Mouse (Mus musculus) retina, embryonic 14.5 days (tissue): ENCODE measurements around the gene Pfdn4.

Experiments used
- DNase-seq: peaks from one replicate; pipeline ENCODE4 v3.0.0-alpha.2; 2015; ENCODE audit warnings: low spot score

The Pfdn4 gene

DNA sequence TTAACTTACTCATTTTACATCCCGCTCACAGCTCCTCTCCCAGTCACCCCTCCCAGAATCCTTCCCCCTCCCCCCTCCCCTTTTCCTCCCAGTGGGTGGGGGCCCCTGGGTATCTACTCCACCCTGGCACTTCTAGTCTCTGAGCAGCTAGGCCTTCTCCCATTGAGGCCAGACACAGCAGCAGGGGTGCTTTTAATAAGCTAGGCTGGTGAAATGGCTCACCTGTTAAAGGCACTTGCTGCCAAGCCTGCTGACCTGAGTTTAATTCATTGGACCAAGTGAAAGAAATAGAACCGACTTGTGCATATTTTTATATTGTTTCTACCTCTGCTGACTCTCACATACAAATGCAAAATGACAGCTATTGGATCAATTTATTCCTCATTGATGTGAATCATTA, 52.9 kb downstream of the Pfdn4 start:
- no peak for DNase-seq

DNA sequence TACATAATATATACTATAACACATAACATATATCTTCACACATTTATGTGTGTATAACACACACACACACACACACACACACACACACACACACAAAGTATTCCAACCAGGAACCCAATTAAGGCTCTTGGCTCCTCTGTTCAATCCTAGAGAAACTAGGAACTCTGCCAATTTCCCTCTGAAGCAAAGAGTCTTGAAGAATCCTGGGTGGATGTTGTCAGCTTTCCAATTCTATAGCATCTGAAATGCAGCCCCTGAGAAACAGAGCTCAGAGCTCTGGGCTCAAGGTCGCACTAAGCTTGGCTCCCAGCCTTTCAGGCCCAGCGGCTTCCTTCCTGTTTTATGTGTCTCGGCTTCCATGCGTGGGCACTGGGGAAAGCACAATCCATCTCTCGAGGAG, 54.0 kb downstream of the Pfdn4 start:
- DNase-seq = no peak

DNA sequence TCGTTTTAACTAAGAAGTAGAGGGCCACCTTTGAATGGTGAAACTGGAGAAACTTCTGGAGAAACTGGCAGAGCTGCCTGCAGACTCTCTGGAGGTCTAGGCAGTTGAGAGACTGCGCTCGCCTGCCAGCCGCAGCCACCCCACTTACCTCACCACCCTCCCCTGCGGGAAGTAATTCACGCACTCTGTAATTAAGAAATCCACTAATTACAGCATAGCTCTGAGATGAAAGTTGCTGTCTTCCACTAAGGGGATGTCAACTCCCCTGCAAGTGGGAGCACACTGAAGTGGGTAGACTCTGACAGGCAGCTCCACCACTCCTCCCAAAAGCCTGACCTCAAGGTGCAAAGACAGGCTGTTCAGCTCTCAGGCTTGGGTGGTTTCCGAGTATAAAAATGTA, 55.9 kb downstream of the Pfdn4 start:
- no peak for DNase-seq

DNA sequence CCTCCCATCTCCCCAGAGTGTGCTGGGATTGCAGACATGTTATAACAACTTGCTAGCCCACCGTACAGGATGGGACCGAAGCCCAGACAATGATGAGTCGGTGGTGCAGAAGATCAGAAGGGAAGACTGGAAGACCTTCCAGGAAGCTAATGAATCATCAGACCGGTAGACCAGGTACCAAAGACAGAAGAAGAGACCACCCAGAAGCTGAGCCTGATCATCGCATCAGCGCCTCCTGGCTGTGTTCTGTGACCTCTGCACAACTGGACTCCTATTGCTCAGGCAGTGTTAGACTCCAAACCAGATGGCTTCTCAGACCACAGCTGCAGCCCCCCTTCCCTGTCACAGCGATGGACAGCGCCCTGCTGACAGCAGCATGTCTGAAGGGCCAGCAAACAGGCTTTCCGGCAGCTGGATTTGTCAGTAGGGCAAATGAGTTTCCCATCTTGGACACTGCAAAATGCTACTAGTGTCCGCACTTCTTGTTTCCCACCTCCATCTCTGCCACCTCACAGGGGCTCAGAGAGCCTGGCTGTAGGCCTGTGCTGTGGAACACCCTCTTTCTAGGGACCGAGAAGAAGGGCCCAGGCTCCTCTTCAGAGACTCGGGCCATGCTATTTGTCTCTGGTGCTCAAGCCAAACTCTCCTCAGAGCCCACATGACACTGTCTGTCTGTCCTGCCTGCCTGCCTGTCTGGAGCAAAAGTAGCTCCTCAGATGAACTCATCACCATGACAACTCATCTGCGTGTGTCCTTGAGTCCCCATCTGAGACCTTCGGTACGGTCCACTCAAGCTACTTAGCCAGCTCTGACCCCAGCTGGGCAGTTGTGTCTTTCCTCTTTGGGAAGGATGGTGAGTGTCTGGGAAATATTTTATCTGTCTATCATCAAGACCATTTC, 68.0 kb downstream of the Pfdn4 start:
- DNase-seq = no peak

DNA sequence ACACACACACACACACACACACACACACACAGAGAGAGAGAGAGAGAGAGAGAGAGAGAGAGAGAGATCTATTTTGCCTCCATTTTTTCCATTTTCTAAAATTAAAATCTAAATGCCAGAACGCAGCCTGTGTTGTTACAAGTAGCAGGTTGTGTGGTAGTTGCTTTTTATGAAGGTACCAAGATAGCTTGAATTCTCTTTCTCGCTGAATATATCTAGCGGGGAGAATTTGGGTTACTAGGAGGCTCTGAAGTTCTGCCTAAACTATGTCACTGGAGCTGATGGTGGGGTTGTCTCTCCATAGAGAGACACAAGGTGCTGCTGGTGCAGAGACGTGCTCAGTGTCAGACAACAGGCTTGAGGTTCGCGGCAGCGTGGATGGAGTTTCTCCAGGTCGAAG, 68.8 kb downstream of the Pfdn4 start:
- no peak for DNase-seq
